Mouse (Mus musculus): ENCODE results near the gene Mrgpra6. TPM values are rescaled to one million over a fixed set of nuclear protein-coding genes. Genes with fewer than 3 reads are reported as not detected.

Mrgpra6 gene
- total RNA-seq (2014; rRNA removed) (not detected in 2 replicates), polyA plus RNA-seq (2015; fragmentation: Nextera tagmentation; extraction: Ambion mirVana) (not detected in 2 replicates)

GRCm38 (mm10) chr7:47204830-47205229 lies at the start of gene Mrgpra6:
Gene Mrgpra6, minus strand, starts transcription at chr7:47204920.
- no peak for ATAC-seq (ENCODE audit: low FRiP score)
- DNase-seq (ENCODE audit: low spot score), result no peak
- 79% methylated on average over 4 of the region's 4 CpGs for WGBS
- Histone ChIP-seq H3K9me3 (ENCODE audit: low read length) (no peaks in the 10 kb centered on the region), H3K27ac (ENCODE audit: low read depth, low read length) (no peak within 1 kb of the TSS), H3K4me2 (ENCODE audit: low read depth, low read length, poor library complexity, severe bottlenecking) (no peak within 1 kb of the TSS), H3K4me3 (ENCODE audit: low read depth, low read length) (no peak within 1 kb of the TSS), H3K4me1 (ENCODE audit: insufficient read depth, low read length) (no peaks in the 10 kb centered on the region), H3K27me3 (ENCODE audit: insufficient read depth, low read length) (no peaks in the 10 kb centered on the region), H3K36me3 (ENCODE audit: insufficient read depth, low read length) (no peaks in the 10 kb centered on the region), H3K9ac (replicated peaks; ENCODE audit: low read length, poor library complexity, severe bottlenecking) (no peak within 1 kb of the TSS)
- no peak for TF ChIP-seq CTCF (IDR thresholded peaks at IDR 0.05)

- Histone ChIP-seq H3K4me3 (ENCODE audit: low read depth, low read length) (no peak within 1 kb of the TSS), H3K4me1 (ENCODE audit: insufficient read depth, low read length) (no peaks in the 10 kb centered on the region), H3K27me3 (ENCODE audit: insufficient read depth, low read length) (no peaks in the 10 kb centered on the region), H3K9me3 (ENCODE audit: low read length) (no peaks in the 10 kb centered on the region), H3K27ac (ENCODE audit: low read depth, low read length) (no peak within 1 kb of the TSS), H3K9ac (replicated peaks; ENCODE audit: low read length, poor library complexity, severe bottlenecking) (no peak within 1 kb of the TSS), H3K4me2 (ENCODE audit: low read depth, low read length, poor library complexity, severe bottlenecking) (no peak within 1 kb of the TSS), H3K36me3 (ENCODE audit: insufficient read depth, low read length) (no peaks in the 10 kb centered on the region)
- DNase-seq (ENCODE audit: low spot score), result no peak
- no peak for TF ChIP-seq CTCF (IDR thresholded peaks at IDR 0.05)
- WGBS, result 75% methylated on average over 1 of the region's 1 CpGs
- ATAC-seq (ENCODE audit: low FRiP score), result no peak
Measured at GRCm38 (mm10) chr7:47252770-47253169, 48.0 kb upstream of the Mrgpra6 start, which contains the start of gene Mrgpra9. Gene Mrgpra9, minus strand, starts transcription at chr7:47252848.

DNA sequence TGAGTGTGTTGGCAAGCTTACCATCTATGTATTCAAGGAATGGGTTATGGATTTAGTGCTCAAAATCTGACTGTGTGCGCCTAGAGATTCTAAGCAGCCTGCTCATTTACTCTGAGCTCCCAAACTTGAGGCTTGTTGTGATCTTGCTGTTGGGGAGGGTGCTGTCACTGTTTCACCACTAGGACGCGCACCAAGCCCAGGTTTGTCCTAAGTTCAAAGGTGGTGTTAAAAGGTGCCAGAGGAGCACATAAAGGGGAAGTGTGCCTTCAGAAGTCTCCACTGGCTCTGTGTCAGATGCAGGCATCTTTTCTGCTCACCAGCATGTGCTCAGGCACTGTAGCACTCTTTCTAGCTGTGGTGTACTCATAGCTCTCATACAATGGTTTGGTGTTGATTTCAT lies 39.9 kb upstream of the Mrgpra6 start:
- DNase-seq (ENCODE audit: low spot score), result no peak
- TF ChIP-seq CTCF (IDR thresholded peaks at IDR 0.05), result no peak
- H3K4me2 ChIP-seq (ENCODE audit: low read depth, low read length, poor library complexity, severe bottlenecking), result no peak overlapping the region
- WGBS, result 57% methylated on average over 3 of the region's 3 CpGs
- ATAC-seq (ENCODE audit: low FRiP score), result no peak
- no peaks in the 10 kb centered on the region for H3K27me3 ChIP-seq (ENCODE audit: insufficient read depth, low read length)
- no peaks in the 10 kb centered on the region for H3K4me1 ChIP-seq (ENCODE audit: insufficient read depth, low read length)
- no peak overlapping the region for H3K27ac ChIP-seq (ENCODE audit: low read depth, low read length)
- H3K36me3 ChIP-seq (ENCODE audit: insufficient read depth, low read length), result no peaks in the 10 kb centered on the region
- no peak overlapping the region for H3K4me3 ChIP-seq (ENCODE audit: low read depth, low read length)
- H3K9ac ChIP-seq (replicated peaks; ENCODE audit: low read length, poor library complexity, severe bottlenecking), result no peak overlapping the region
- H3K9me3 ChIP-seq (ENCODE audit: low read length), result no peaks in the 10 kb centered on the region

- WGBS, result 22% methylated on average over 1 of the region's 1 CpGs
- Histone ChIP-seq H3K4me2 (ENCODE audit: low read depth, low read length, poor library complexity, severe bottlenecking) (no peak overlapping the region), H3K36me3 (ENCODE audit: insufficient read depth, low read length) (no peaks in the 10 kb centered on the region), H3K9ac (replicated peaks; ENCODE audit: low read length, poor library complexity, severe bottlenecking) (no peak overlapping the region), H3K9me3 (ENCODE audit: low read length) (0 out of 2 replicates have a peak, but pooled peaks cover 2% of the 10 kb centered on the region), H3K4me1 (ENCODE audit: insufficient read depth, low read length) (no peaks in the 10 kb centered on the region), H3K4me3 (ENCODE audit: low read depth, low read length) (no peak overlapping the region), H3K27me3 (ENCODE audit: insufficient read depth, low read length) (no peaks in the 10 kb centered on the region), H3K27ac (ENCODE audit: low read depth, low read length) (no peak overlapping the region)
- ATAC-seq (ENCODE audit: low FRiP score) (no peak), DNase-seq (ENCODE audit: low spot score) (no peak)
- no peak for TF ChIP-seq CTCF (IDR thresholded peaks at IDR 0.05)
Measured at GRCm38 (mm10) chr7:47195271-47195670, 9.4 kb downstream of the Mrgpra6 start.

- ATAC-seq (ENCODE audit: low FRiP score), result no peak
- Histone ChIP-seq H3K9ac (replicated peaks; ENCODE audit: low read length, poor library complexity, severe bottlenecking) (no peak overlapping the region), H3K4me3 (ENCODE audit: low read depth, low read length) (no peak overlapping the region), H3K4me1 (ENCODE audit: insufficient read depth, low read length) (no peaks in the 10 kb centered on the region), H3K27me3 (ENCODE audit: insufficient read depth, low read length) (no peaks in the 10 kb centered on the region), H3K36me3 (ENCODE audit: insufficient read depth, low read length) (no peaks in the 10 kb centered on the region), H3K27ac (ENCODE audit: low read depth, low read length) (no peak overlapping the region), H3K4me2 (ENCODE audit: low read depth, low read length, poor library complexity, severe bottlenecking) (no peak overlapping the region), H3K9me3 (ENCODE audit: low read length) (no peaks in the 10 kb centered on the region)
- TF ChIP-seq CTCF (IDR thresholded peaks at IDR 0.05), result no peak
- 77% methylated on average over 5 of the region's 5 CpGs for WGBS
- no peak for DNase-seq (ENCODE audit: low spot score)
Measured at GRCm38 (mm10) chr7:47170814-47171213, 33.9 kb downstream of the Mrgpra6 start.

DNA sequence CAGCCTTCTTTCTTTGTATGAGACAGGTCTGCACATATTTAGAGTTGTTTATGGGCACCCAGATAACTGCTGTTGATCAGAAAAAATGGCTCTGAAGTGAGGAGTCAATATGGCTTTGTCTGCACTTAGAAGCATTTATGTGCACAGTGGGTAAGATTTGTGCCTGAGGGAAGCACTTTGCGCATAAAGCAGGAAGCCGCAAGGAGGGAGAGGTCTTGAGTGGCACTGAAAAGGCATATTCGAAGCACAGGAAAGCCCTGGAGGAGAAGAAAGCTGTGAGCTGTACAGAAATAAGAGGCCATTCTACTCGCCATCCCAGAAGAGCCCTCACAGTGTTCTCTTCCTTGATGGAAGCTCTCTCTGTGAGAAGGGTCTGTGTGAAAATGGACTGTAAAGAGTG lies 39.7 kb downstream of the Mrgpra6 start:
- no peak for ATAC-seq (ENCODE audit: low FRiP score)
- no peak overlapping the region for H3K4me2 ChIP-seq (ENCODE audit: low read depth, low read length, poor library complexity, severe bottlenecking)
- H3K4me3 ChIP-seq (ENCODE audit: low read depth, low read length), result no peak overlapping the region
- no peaks in the 10 kb centered on the region for H3K36me3 ChIP-seq (ENCODE audit: insufficient read depth, low read length)
- no peaks in the 10 kb centered on the region for H3K27me3 ChIP-seq (ENCODE audit: insufficient read depth, low read length)
- no peak overlapping the region for H3K27ac ChIP-seq (ENCODE audit: low read depth, low read length)
- H3K9me3 ChIP-seq (ENCODE audit: low read length), result no peaks in the 10 kb centered on the region
- no peak overlapping the region for H3K9ac ChIP-seq (replicated peaks; ENCODE audit: low read length, poor library complexity, severe bottlenecking)
- no peak for TF ChIP-seq CTCF (IDR thresholded peaks at IDR 0.05)
- no peak for DNase-seq (ENCODE audit: low spot score)
- H3K4me1 ChIP-seq (ENCODE audit: insufficient read depth, low read length), result no peaks in the 10 kb centered on the region
- WGBS, result 62% methylated on average over 4 of the region's 4 CpGs
